Mouse (Mus musculus): ENCODE measurements around the gene Gm28038.

DNA sequence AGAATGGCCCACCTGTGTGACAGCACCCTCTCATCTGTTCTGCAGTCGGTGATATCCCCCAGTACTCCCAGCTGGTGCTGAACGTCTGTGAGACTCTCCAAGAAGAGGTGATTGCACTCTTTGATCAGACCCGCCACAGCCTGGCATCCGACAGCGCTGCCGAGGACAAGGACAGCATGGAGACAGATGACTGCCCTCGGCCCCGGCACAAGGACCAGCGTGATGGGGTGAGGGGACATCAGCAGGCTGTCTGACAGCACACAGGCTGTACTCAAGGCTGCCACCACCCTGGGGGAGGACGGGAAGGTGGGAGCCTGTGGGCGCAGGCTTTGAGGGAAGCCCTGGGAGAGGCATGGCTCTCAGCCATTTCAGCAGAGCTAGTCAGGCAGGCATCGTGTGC lies 56.3 kb downstream of the Gm28038 start:
- no peak for TF ChIP-seq CTCF (IDR thresholded peaks at IDR 0.05)
- no peak for TF ChIP-seq POLR2A (IDR thresholded peaks at IDR 0.05; ENCODE audit: insufficient read depth, low read depth, low read length)
